Mouse (Mus musculus): Measurements from ENCODE around the gene Tsc1. TPM values are rescaled to one million over a fixed set of nuclear protein-coding genes. Genes with fewer than 3 reads are reported as not detected.

Tsc1 gene
- polyA plus RNA-seq, 1 experiment: 22.2 TPM

- H3K4me3 ChIP-seq (ENCODE audit: insufficient read depth, low read length): no peak overlapping the region
- H3K27ac ChIP-seq (ENCODE audit: insufficient read depth, low read length): no peak overlapping the region
- TF ChIP-seq CTCF (IDR thresholded peaks at IDR 0.05; ENCODE audit: borderline replicate concordance, insufficient read depth, low read length): no peak
- no peak for TF ChIP-seq POLR2A (IDR thresholded peaks at IDR 0.05; ENCODE audit: low read depth, low read length)
- peaks cover 4% of the 10 kb centered on the region for H3K4me1 ChIP-seq (ENCODE audit: control insufficient read depth, insufficient read depth, low read length)
These were observed 2.7 kb upstream of the Tsc1 start for GRCm38 (mm10) chr2:28638352-28638751.

GRCm38 (mm10) chr2:28638886-28639285 lies 2.1 kb upstream of the Tsc1 start:
- TF ChIP-seq CTCF (IDR thresholded peaks at IDR 0.05; ENCODE audit: borderline replicate concordance, insufficient read depth, low read length) (no peak), POLR2A (IDR thresholded peaks at IDR 0.05; ENCODE audit: low read depth, low read length) (no peak)
- Histone ChIP-seq H3K4me1 (ENCODE audit: control insufficient read depth, insufficient read depth, low read length) (peaks cover 4% of the 10 kb centered on the region), H3K27ac (ENCODE audit: insufficient read depth, low read length) (no peak overlapping the region), H3K4me3 (ENCODE audit: insufficient read depth, low read length) (no peak overlapping the region)

GRCm38 (mm10) chr2:28639794-28640193 lies 1.2 kb upstream of the Tsc1 start:
- TF ChIP-seq POLR2A (IDR thresholded peaks at IDR 0.05; ENCODE audit: low read depth, low read length) (no peak), CTCF (IDR thresholded peaks at IDR 0.05; ENCODE audit: borderline replicate concordance, insufficient read depth, low read length) (no peak)
- Histone ChIP-seq H3K27ac (ENCODE audit: insufficient read depth, low read length) (no peak overlapping the region), H3K4me3 (ENCODE audit: insufficient read depth, low read length) (no peak overlapping the region), H3K4me1 (ENCODE audit: control insufficient read depth, insufficient read depth, low read length) (peaks cover 4% of the 10 kb centered on the region)

GRCm38 (mm10) chr2:28641435-28641941 lies 460 bp downstream of the Tsc1 start:
- H3K4me3 ChIP-seq (ENCODE audit: insufficient read depth, low read length): peak overlapping the region; percentile 71
- no peak for TF ChIP-seq POLR2A (IDR thresholded peaks at IDR 0.05; ENCODE audit: low read depth, low read length)
- no peak for TF ChIP-seq CTCF (IDR thresholded peaks at IDR 0.05; ENCODE audit: borderline replicate concordance, insufficient read depth, low read length)
- H3K4me1 ChIP-seq (ENCODE audit: control insufficient read depth, insufficient read depth, low read length): peaks cover 4% of the 10 kb centered on the region
- no peak overlapping the region for H3K27ac ChIP-seq (ENCODE audit: insufficient read depth, low read length)

- peaks cover 2% of the 10 kb centered on the region for H3K4me1 ChIP-seq (ENCODE audit: control insufficient read depth, insufficient read depth, low read length)
- H3K27ac ChIP-seq (ENCODE audit: insufficient read depth, low read length): no peak overlapping the region
- TF ChIP-seq CTCF (IDR thresholded peaks at IDR 0.05; ENCODE audit: borderline replicate concordance, insufficient read depth, low read length) (no peak), POLR2A (IDR thresholded peaks at IDR 0.05; ENCODE audit: low read depth, low read length) (no peak)
- no peak overlapping the region for H3K4me3 ChIP-seq (ENCODE audit: insufficient read depth, low read length)
These were observed 2.1 kb downstream of the Tsc1 start for GRCm38 (mm10) chr2:28643081-28643480.

- no peaks in the 10 kb centered on the region for H3K4me1 ChIP-seq (ENCODE audit: control insufficient read depth, insufficient read depth, low read length)
These were observed 9.5 kb downstream of the Tsc1 start for GRCm38 (mm10) chr2:28650526-28650925.

GRCm38 (mm10) chr2:28653351-28653750 lies 12.3 kb downstream of the Tsc1 start:
- Histone ChIP-seq H3K4me1 (ENCODE audit: control insufficient read depth, insufficient read depth, low read length) (no peaks in the 10 kb centered on the region), H3K4me3 (ENCODE audit: insufficient read depth, low read length) (no peak overlapping the region), H3K27ac (ENCODE audit: insufficient read depth, low read length) (no peak overlapping the region)
- TF ChIP-seq POLR2A (IDR thresholded peaks at IDR 0.05; ENCODE audit: low read depth, low read length) (no peak), CTCF (IDR thresholded peaks at IDR 0.05; ENCODE audit: borderline replicate concordance, insufficient read depth, low read length) (no peak)

More at GRCm38 (mm10) chr2:28650526-28650925, 9.5 kb downstream of the Tsc1 start:
- TF ChIP-seq CTCF (IDR thresholded peaks at IDR 0.05; ENCODE audit: borderline replicate concordance, insufficient read depth, low read length): no peak
- no peak for TF ChIP-seq POLR2A (IDR thresholded peaks at IDR 0.05; ENCODE audit: low read depth, low read length)
- Histone ChIP-seq H3K27ac (ENCODE audit: insufficient read depth, low read length) (no peak overlapping the region), H3K4me3 (ENCODE audit: insufficient read depth, low read length) (no peak overlapping the region)

- Histone ChIP-seq H3K27ac (ENCODE audit: insufficient read depth, low read length) (no peak overlapping the region), H3K4me3 (ENCODE audit: insufficient read depth, low read length) (no peak overlapping the region), H3K4me1 (ENCODE audit: control insufficient read depth, insufficient read depth, low read length) (no peaks in the 10 kb centered on the region)
- no peak for TF ChIP-seq POLR2A (IDR thresholded peaks at IDR 0.05; ENCODE audit: low read depth, low read length)
- 0 out of 2 replicates have a peak, but pooled peaks have one; percentile 7 for TF ChIP-seq CTCF (IDR thresholded peaks at IDR 0.05; ENCODE audit: borderline replicate concordance, insufficient read depth, low read length)
These were observed 13.3 kb downstream of the Tsc1 start for GRCm38 (mm10) chr2:28654295-28654694.

GRCm38 (mm10) chr2:28656216-28656615 lies 15.2 kb downstream of the Tsc1 start:
- TF ChIP-seq CTCF (IDR thresholded peaks at IDR 0.05; ENCODE audit: borderline replicate concordance, insufficient read depth, low read length) (no peak), POLR2A (IDR thresholded peaks at IDR 0.05; ENCODE audit: low read depth, low read length) (no peak)

GRCm38 (mm10) chr2:28662891-28663290 lies 21.9 kb downstream of the Tsc1 start:
- Histone ChIP-seq H3K4me1 (ENCODE audit: control insufficient read depth, insufficient read depth, low read length) (no peaks in the 10 kb centered on the region), H3K4me3 (ENCODE audit: insufficient read depth, low read length) (no peak overlapping the region), H3K27ac (ENCODE audit: insufficient read depth, low read length) (no peak overlapping the region)
- TF ChIP-seq CTCF (IDR thresholded peaks at IDR 0.05; ENCODE audit: borderline replicate concordance, insufficient read depth, low read length) (no peak), POLR2A (IDR thresholded peaks at IDR 0.05; ENCODE audit: low read depth, low read length) (no peak)

More at GRCm38 (mm10) chr2:28656216-28656615, 15.2 kb downstream of the Tsc1 start:
- Histone ChIP-seq H3K27ac (ENCODE audit: insufficient read depth, low read length) (no peak overlapping the region), H3K4me1 (ENCODE audit: control insufficient read depth, insufficient read depth, low read length) (no peaks in the 10 kb centered on the region), H3K4me3 (ENCODE audit: insufficient read depth, low read length) (no peak overlapping the region)
